Mouse (Mus musculus): ENCODE results near the gene Brf1. TPM values are rescaled to one million over a fixed set of nuclear protein-coding genes. Genes with fewer than 3 reads are reported as not detected.

Gene Brf1
- polyA plus RNA-seq, 1 experiment from 2014 or later = 50.0 TPM

DNA sequence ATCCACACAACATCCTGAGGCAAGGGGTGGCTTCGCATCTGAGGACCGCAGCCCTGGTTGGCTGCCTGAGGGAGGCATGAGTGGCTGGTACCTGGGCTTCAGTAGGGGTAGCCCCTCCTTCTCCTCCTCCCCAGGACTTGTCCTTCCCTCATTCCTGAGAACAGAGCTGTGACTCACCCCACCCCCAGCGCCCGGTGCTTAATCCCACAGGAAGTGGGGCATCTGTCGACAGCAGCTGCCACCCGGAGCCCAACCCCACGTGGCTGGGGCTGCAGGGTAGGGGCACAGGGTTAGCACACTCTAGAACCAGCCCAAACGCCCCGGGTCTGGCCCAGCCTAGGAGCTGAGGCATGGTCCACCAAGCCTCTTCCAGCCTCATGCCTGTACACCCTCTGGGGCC is 62.6 kb downstream of the Brf1 start:
- peaks cover 19% of the 10 kb centered on the region for H3K4me1 ChIP-seq (ENCODE audit: control insufficient read depth, insufficient read depth, low read length)
- peak; percentile 28 for ATAC-seq (ENCODE audit: low read depth)

DNA sequence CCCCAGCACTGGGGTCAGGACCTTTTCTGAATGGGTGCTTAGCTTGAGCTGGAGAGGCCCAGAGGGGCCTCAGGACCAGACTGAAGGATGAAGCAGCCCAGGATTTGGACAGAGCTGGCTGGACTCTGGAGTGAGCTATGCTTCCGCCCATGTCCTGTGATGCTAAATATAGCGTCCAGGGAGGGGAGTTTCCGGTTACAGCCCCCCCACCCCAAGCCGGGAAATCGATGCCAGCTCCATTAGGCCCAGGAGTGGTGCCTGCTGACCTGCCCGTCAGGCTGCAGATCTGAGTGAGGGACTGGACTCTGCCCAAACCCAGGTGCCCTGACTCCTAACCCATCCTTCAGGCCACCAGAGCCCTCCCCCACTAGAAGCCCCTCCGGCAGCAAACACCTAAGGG is 67.9 kb downstream of the Brf1 start:
- peaks cover 38% of the 10 kb centered on the region for H3K27me3 ChIP-seq (replicated peaks; ENCODE audit: control insufficient read depth, insufficient read depth, low read length)
- H3K4me3 ChIP-seq (ENCODE audit: low read depth, low read length) = no peak overlapping the region
- H3K36me3 ChIP-seq (ENCODE audit: control insufficient read depth, insufficient read depth, low read length) = no peaks in the 10 kb centered on the region
- 13% methylated on average over 7 of the region's 7 CpGs for WGBS
- H3K9me3 ChIP-seq (ENCODE audit: control insufficient read depth, low read length) = no peaks in the 10 kb centered on the region
- peaks cover 7% of the 10 kb centered on the region; the same call in 1 of the 2 replicates for H3K4me1 ChIP-seq (ENCODE audit: control insufficient read depth, insufficient read depth, low read length)
- ATAC-seq (ENCODE audit: low read depth) = no peak
- H3K4me2 ChIP-seq (ENCODE audit: low read depth, low read length) = no peak overlapping the region
- DNase-seq (ENCODE audit: low spot score) = no peak
- H3K27ac ChIP-seq (replicated peaks; ENCODE audit: low read depth, low read length) = no peak overlapping the region
- H3K9ac ChIP-seq (ENCODE audit: low read depth, low read length) = peak overlapping the region; percentile 23; the same call in 1 of the 2 replicates

More for the DNA sequence above, 62.6 kb downstream of the Brf1 start:
- peak; percentile 64 for DNase-seq (ENCODE audit: low spot score)
- H3K9me3 ChIP-seq (ENCODE audit: control insufficient read depth, low read length) = no peaks in the 10 kb centered on the region
- H3K4me2 ChIP-seq (ENCODE audit: low read depth, low read length) = no peak overlapping the region
- no peak overlapping the region for H3K27ac ChIP-seq (replicated peaks; ENCODE audit: low read depth, low read length)
- H3K9ac ChIP-seq (ENCODE audit: low read depth, low read length) = no peak overlapping the region
- 30% methylated on average over 2 of the region's 9 CpGs for WGBS
- no peaks in the 10 kb centered on the region for H3K36me3 ChIP-seq (ENCODE audit: control insufficient read depth, insufficient read depth, low read length)
- no peak overlapping the region for H3K4me3 ChIP-seq (ENCODE audit: low read depth, low read length)
- H3K27me3 ChIP-seq (replicated peaks; ENCODE audit: control insufficient read depth, insufficient read depth, low read length) = no peaks in the 10 kb centered on the region

DNA sequence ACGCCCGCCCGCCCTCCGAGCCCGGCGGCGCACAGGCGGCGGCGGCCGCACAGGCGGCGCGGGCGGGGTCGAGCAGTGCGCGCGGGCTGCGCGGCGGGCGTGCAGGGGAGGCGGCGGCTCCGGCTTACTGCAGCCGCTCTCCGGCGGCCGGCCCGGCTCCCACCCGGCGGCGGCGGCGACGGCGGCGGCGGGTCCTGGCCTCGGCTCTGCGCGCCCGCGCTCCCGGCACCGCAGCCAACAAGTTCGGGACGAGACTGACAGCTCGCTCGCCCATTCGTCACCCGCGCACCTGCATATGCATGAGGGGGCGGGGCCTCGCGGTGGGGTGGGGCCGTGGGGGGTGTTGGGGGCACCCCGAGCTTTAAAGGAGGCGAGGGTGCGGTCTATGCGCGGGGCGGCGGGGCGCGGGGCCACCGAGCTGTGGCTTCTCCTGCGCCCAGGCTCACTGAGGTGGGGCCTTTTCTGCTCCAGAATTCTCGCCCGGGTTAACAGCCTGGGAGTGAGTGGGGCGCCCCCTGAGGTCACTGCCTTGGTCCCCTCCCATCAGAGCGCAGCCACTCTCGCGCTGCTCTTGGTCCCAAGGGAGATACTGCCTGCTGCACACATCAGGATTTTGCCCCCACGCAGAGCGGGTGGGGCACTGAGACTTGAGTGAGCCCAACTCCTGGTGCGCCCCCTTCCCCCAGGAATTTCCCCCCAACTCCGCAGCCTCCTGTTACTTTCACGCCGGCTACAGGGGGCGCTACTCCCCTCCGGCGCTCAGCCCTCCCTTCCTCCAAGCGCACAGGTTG is 70.7 kb downstream of the Brf1 start, which contains the start of gene Jag2:
TSS of gene Jag2 (minus strand) at position 215 of the 791 bp plus-strand sequence.
- peaks cover 49% of the 10 kb centered on the region for H3K27me3 ChIP-seq (replicated peaks; ENCODE audit: control insufficient read depth, insufficient read depth, low read length)
- no peaks in the 10 kb centered on the region for H3K9me3 ChIP-seq (ENCODE audit: control insufficient read depth, low read length)
- peak; percentile 60 for ATAC-seq (ENCODE audit: low read depth)
- H3K4me3 ChIP-seq (ENCODE audit: low read depth, low read length) = peak within 1 kb of the TSS; percentile 58
- H3K9ac ChIP-seq (ENCODE audit: low read depth, low read length) = peak within 1 kb of the TSS; percentile 66
- peaks cover 7% of the 10 kb centered on the region; the same call in 1 of the 2 replicates for H3K4me1 ChIP-seq (ENCODE audit: control insufficient read depth, insufficient read depth, low read length)
- H3K36me3 ChIP-seq (ENCODE audit: control insufficient read depth, insufficient read depth, low read length) = no peaks in the 10 kb centered on the region
- DNase-seq (ENCODE audit: low spot score) = peak; percentile 81
- H3K27ac ChIP-seq (replicated peaks; ENCODE audit: low read depth, low read length) = peak within 1 kb of the TSS; percentile 71
- H3K4me2 ChIP-seq (ENCODE audit: low read depth, low read length) = peak within 1 kb of the TSS; percentile 93
- 2% methylated on average over 22 of the region's 85 CpGs for WGBS

DNA sequence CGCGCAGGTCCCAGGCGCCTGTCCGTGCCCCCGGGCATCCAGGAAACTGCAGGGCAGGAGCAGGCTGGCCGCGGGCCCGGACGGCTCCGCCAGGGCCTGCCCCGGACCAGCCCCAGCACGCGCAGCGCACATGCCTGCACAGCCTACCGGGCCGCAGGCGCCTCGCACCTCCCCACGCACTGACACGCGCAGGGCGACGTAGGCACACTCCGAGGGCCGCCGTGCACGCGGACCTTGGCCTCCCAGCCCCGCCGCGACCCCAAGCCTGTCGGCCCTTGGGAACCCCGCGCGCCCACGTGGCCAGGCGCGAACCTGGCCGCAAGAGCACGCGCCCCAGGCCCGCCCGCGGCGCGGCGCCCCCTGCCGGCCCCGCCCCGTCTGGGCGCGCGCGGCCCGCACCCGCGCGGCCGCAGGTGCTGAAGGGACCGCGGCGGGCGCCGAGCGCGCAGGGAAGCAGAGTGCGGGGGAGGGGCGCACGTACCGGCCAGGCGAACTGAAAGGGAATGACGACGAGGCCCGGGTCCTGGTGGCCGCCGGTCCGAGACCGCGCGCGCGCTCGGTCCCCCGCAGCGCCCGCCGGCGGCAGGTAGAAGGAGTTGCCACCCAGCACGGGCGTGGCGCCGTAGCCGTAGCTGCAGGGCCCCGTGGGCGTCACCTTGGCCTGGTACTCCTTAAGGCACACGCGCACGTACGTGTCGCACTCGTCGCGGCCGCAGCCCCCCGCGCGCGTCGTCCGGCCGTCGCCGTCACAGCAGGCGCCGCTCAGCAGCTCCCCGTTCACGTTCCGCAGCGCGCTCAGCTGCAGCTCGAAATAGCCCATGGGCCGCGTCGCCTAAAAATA is 71.9 kb downstream of the Brf1 start:
- peak overlapping the region; percentile 58 for H3K4me3 ChIP-seq (ENCODE audit: low read depth, low read length)
- DNase-seq (ENCODE audit: low spot score) (peak; percentile 33), ATAC-seq (ENCODE audit: low read depth) (peak; percentile 23)
- no peaks in the 10 kb centered on the region for H3K9me3 ChIP-seq (ENCODE audit: control insufficient read depth, low read length)
- peak overlapping the region; percentile 93 for H3K4me2 ChIP-seq (ENCODE audit: low read depth, low read length)
- under 1% methylated on average over 45 of the region's 124 CpGs for WGBS
- H3K4me1 ChIP-seq (ENCODE audit: control insufficient read depth, insufficient read depth, low read length) = peaks cover 7% of the 10 kb centered on the region; the same call in 1 of the 2 replicates
- no peaks in the 10 kb centered on the region for H3K36me3 ChIP-seq (ENCODE audit: control insufficient read depth, insufficient read depth, low read length)
- H3K27ac ChIP-seq (replicated peaks; ENCODE audit: low read depth, low read length) = peak overlapping the region; percentile 71
- H3K9ac ChIP-seq (ENCODE audit: low read depth, low read length) = peak overlapping the region; percentile 66
- peaks cover 49% of the 10 kb centered on the region for H3K27me3 ChIP-seq (replicated peaks; ENCODE audit: control insufficient read depth, insufficient read depth, low read length)

- H3K9me3 ChIP-seq (ENCODE audit: control insufficient read depth, low read length) = no peaks in the 10 kb centered on the region
- H3K9ac ChIP-seq (ENCODE audit: low read depth, low read length) = no peak overlapping the region
- H3K27ac ChIP-seq (replicated peaks; ENCODE audit: low read depth, low read length) = no peak overlapping the region
- H3K36me3 ChIP-seq (ENCODE audit: control insufficient read depth, insufficient read depth, low read length) = no peaks in the 10 kb centered on the region
- WGBS = 55% methylated on average over 14 of the region's 14 CpGs
- H3K4me3 ChIP-seq (ENCODE audit: low read depth, low read length) = peak overlapping the region; percentile 58
- DNase-seq (ENCODE audit: low spot score) (peak; percentile 75), ATAC-seq (ENCODE audit: low read depth) (0 out of 2 replicates have a peak, but pooled peaks have one; percentile 12)
- peaks cover 49% of the 10 kb centered on the region for H3K27me3 ChIP-seq (replicated peaks; ENCODE audit: control insufficient read depth, insufficient read depth, low read length)
- peaks cover 4% of the 10 kb centered on the region; the same call in 1 of the 2 replicates for H3K4me1 ChIP-seq (ENCODE audit: control insufficient read depth, insufficient read depth, low read length)
- peak overlapping the region; percentile 93 for H3K4me2 ChIP-seq (ENCODE audit: low read depth, low read length)
These were observed 73.2 kb downstream of the Brf1 start for GRCm38 (mm10) chr12:112927265-112927664.

DNA sequence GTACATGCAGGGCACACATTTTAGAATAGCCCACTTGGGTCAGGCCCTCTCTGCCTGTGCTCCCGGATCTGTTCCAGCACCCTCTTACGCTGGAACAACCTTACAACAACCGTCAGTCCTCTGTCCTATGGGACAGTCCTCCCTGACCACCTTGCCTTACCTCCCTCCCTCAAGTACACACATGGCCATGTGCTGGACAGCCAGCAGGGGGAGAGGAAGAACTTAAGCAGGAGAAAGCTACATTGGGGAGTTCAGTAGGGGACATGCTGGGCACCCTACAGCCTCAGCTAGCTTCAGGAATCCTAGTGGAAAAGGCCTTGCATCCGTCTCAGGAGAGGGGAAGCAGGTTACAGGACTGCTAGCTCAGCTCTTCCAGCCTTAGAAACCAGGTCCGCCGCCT is 74.6 kb downstream of the Brf1 start:
- DNase-seq (ENCODE audit: low spot score) = no peak
- WGBS = 82% methylated on average over 6 of the region's 6 CpGs

GRCm38 (mm10) chr12:112922541-112922940 is 78.0 kb downstream of the Brf1 start:
- H3K4me3 ChIP-seq (ENCODE audit: low read depth, low read length) = no peak overlapping the region
- H3K36me3 ChIP-seq (ENCODE audit: control insufficient read depth, insufficient read depth, low read length) = no peaks in the 10 kb centered on the region
- H3K4me2 ChIP-seq (ENCODE audit: low read depth, low read length) = no peak overlapping the region
- DNase-seq (ENCODE audit: low spot score) (no peak), ATAC-seq (ENCODE audit: low read depth) (no peak; the same call in 1 of the 2 replicates)
- no peak overlapping the region for H3K27ac ChIP-seq (replicated peaks; ENCODE audit: low read depth, low read length)
- H3K9me3 ChIP-seq (ENCODE audit: control insufficient read depth, low read length) = no peaks in the 10 kb centered on the region
- H3K27me3 ChIP-seq (replicated peaks; ENCODE audit: control insufficient read depth, insufficient read depth, low read length) = peaks cover 10% of the 10 kb centered on the region
- 17% methylated on average over 3 of the region's 3 CpGs for WGBS
- no peaks in the 10 kb centered on the region for H3K4me1 ChIP-seq (ENCODE audit: control insufficient read depth, insufficient read depth, low read length)
- H3K9ac ChIP-seq (ENCODE audit: low read depth, low read length) = no peak overlapping the region

More for the DNA sequence above, 74.6 kb downstream of the Brf1 start:
- Histone ChIP-seq H3K4me2 (ENCODE audit: low read depth, low read length) (no peak overlapping the region), H3K27me3 (replicated peaks; ENCODE audit: control insufficient read depth, insufficient read depth, low read length) (peaks cover 40% of the 10 kb centered on the region), H3K4me1 (ENCODE audit: control insufficient read depth, insufficient read depth, low read length) (peaks cover 4% of the 10 kb centered on the region; the same call in 1 of the 2 replicates), H3K9me3 (ENCODE audit: control insufficient read depth, low read length) (no peaks in the 10 kb centered on the region), H3K4me3 (ENCODE audit: low read depth, low read length) (no peak overlapping the region), H3K27ac (replicated peaks; ENCODE audit: low read depth, low read length) (no peak overlapping the region), H3K36me3 (ENCODE audit: control insufficient read depth, insufficient read depth, low read length) (no peaks in the 10 kb centered on the region), H3K9ac (ENCODE audit: low read depth, low read length) (no peak overlapping the region)
- ATAC-seq (ENCODE audit: low read depth) = no peak

GRCm38 (mm10) chr12:112921518-112921917 is 79.0 kb downstream of the Brf1 start:
- peaks cover under 1% of the 10 kb centered on the region; the same call in 1 of the 2 replicates for H3K27me3 ChIP-seq (replicated peaks; ENCODE audit: control insufficient read depth, insufficient read depth, low read length)
- ATAC-seq (ENCODE audit: low read depth) = no peak
- no peaks in the 10 kb centered on the region for H3K4me1 ChIP-seq (ENCODE audit: control insufficient read depth, insufficient read depth, low read length)
- H3K9ac ChIP-seq (ENCODE audit: low read depth, low read length) = no peak overlapping the region
- H3K4me2 ChIP-seq (ENCODE audit: low read depth, low read length) = no peak overlapping the region
- no peak for DNase-seq (ENCODE audit: low spot score)
- 77% methylated on average over 12 of the region's 12 CpGs for WGBS
- H3K27ac ChIP-seq (replicated peaks; ENCODE audit: low read depth, low read length) = no peak overlapping the region
- H3K4me3 ChIP-seq (ENCODE audit: low read depth, low read length) = no peak overlapping the region
- H3K36me3 ChIP-seq (ENCODE audit: control insufficient read depth, insufficient read depth, low read length) = no peaks in the 10 kb centered on the region
- H3K9me3 ChIP-seq (ENCODE audit: control insufficient read depth, low read length) = no peaks in the 10 kb centered on the region
